Mouse (Mus musculus) lung, embryonic 14.5 days (tissue): ENCODE results near the gene Slc2a5. TPM values are rescaled to one million over a fixed set of nuclear protein-coding genes. Genes with fewer than 3 reads are reported as not detected.

Experiments used
- ATAC-seq: fragments of 200-750 bp; cut with Nextera tagmentation; 2 replicates; pipeline ENCODE4 v1.8.0; 2017; ENCODE audit warnings: mild to moderate bottlenecking, moderate TSS enrichment, moderate library complexity; ENCODE audit not compliant: insufficient read depth
- DNase-seq: peaks from one replicate; pipeline ENCODE4 v3.0.0-alpha.2; 2015
- H3K27ac ChIP-seq: fragments of 300-500 bp; sonication (generic); 2 replicates; pipeline ENCODE4 v1.5.1; 2014; ENCODE audit warnings: low read depth, mild to moderate bottlenecking, moderate library complexity
- H3K27me3 ChIP-seq: fragments of 300-500 bp; sonication (generic); 2 replicates; pipeline ENCODE4 v1.6.1; 2014; ENCODE audit warnings: low read length, control low read depth; ENCODE audit not compliant: insufficient read depth
- H3K36me3 ChIP-seq: fragments of 300-500 bp; sonication (generic); 2 replicates; pipeline ENCODE4 v1.6.1; 2014; ENCODE audit warnings: control low read depth; ENCODE audit not compliant: insufficient read depth
- H3K4me1 ChIP-seq: fragments of 300-500 bp; sonication (generic); 2 replicates; pipeline ENCODE4 v1.6.1; 2014; ENCODE audit warnings: antibody characterized with exemption, control low read depth; ENCODE audit not compliant: insufficient read depth
- H3K4me2 ChIP-seq: fragments of 300-500 bp; sonication (generic); 2 replicates; pipeline ENCODE4 v1.6.1; 2014; ENCODE audit warnings: mild to moderate bottlenecking
- H3K4me3 ChIP-seq: fragments of 300-500 bp; sonication (generic); 2 replicates; pipeline ENCODE4 v1.5.1; 2014; ENCODE audit warnings: low read depth, low read length
- H3K9ac ChIP-seq: fragments of 300-500 bp; sonication (generic); 2 replicates; pipeline ENCODE4 v1.6.1; 2014
- H3K9me3 ChIP-seq: fragments of 300-500 bp; sonication (generic); 2 replicates; pipeline ENCODE4 v1.6.1; 2016; ENCODE audit warnings: low read depth, low read length, control low read depth
- CTCF ChIP-seq: IDR thresholded peaks from 2 replicates; pipeline ENCODE4 v1.5.1; 2016; ENCODE audit warnings: antibody characterized with exemption, low read depth
- WGBS: fragments of 180-500 bp; shearing (Covaris S2); extraction: QIAGEN DNeasy Blood & Tissue Kit; methylation state at CpG from one replicate; pipeline ENCODE4 v1.1.7; 2014; 5-methylcytosine and 5-hydroxymethylcytosine counted together
- polyA plus RNA-seq: library from polyadenylated mRNA; unstranded; fragments of >200 nt; fragmentation: Nextera tagmentation; extraction: Ambion mirVana; gene quantifications from 2 replicates; pipeline ENCODE4 v1.2.1, GENCODE M21; 2014

The Slc2a5 gene
- polyA plus RNA-seq, 1 experiment from 2014 or later, result 0.70 TPM

DNA sequence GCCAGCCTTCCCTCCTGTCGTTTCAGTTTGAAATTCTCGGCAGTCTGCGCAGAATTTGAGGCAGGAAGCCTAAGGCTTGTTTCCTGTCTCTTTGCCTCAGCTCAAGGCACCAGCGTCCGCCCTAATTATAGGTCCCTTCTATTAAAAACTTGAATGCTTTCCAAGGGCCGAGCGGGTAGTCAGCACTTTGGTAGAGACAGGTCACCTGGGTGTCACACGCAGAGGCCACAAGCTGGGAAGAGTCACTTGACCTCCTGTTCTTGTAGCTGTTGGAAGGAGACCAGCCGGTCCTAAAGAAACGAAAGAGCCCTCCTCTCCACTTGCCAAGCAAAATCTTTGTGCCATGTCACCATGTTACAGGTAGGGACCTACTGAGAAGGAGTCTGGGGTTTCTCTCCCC, 30.0 kb upstream of the Slc2a5 start:
- peak overlapping the region; percentile 64; the same call in 1 of the 2 replicates for H3K4me3 ChIP-seq
- H3K36me3 ChIP-seq, result no peaks in the 10 kb centered on the region
- peaks cover 6% of the 10 kb centered on the region for H3K4me1 ChIP-seq
- 61% methylated on average over 10 of the region's 10 CpGs for WGBS
- H3K27ac ChIP-seq, result no peak overlapping the region
- H3K9ac ChIP-seq, result no peak overlapping the region
- H3K4me2 ChIP-seq, result peak overlapping the region; percentile 99
- H3K9me3 ChIP-seq, result no peaks in the 10 kb centered on the region; the same call in 1 of the 2 replicates
- ATAC-seq, result no peak
- H3K27me3 ChIP-seq, result peaks cover 5% of the 10 kb centered on the region; the same call in 1 of the 2 replicates
- peak; percentile 24 for DNase-seq
- no peak for TF ChIP-seq CTCF

DNA sequence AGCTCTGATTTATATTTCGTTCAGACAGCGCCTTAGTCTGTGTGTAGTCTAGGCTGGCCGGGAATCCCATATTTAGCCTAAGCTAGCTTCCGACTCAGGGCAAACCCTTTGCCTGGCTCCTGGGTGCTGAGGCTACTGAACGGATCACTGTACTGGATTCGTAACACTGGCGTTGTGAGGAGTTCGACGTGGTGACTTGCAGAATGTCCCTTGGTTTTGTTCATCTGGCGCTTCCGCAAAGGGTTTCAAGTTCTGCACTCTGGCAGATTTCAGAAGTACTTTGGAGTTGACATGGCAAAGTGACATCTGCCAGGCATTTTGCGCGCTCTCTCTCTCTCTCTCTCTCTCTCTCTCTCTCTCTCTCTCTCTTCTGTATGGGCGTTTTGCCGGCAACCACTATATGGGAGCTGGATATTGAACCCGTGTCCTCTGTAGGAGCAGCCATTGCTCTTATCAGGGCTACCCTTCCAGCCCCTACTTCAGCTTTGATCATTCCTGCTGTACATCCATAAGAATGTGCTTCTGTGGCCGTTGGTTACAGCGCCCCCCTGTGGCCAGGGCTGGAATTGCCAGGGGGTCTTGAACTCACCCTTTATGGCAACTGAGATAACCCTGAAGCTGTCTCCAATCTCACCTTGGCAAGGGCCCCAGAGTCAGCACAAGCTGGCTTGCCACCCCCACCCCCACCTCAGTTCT, 27.0 kb upstream of the Slc2a5 start:
- ATAC-seq (no peak), DNase-seq (peak; percentile 38)
- Histone ChIP-seq H3K36me3 (no peaks in the 10 kb centered on the region), H3K9ac (no peak overlapping the region), H3K4me2 (no peak overlapping the region), H3K27ac (no peak overlapping the region), H3K9me3 (no peaks in the 10 kb centered on the region), H3K4me1 (peaks cover 15% of the 10 kb centered on the region), H3K4me3 (no peak overlapping the region), H3K27me3 (peaks cover 5% of the 10 kb centered on the region; the same call in 1 of the 2 replicates)
- TF ChIP-seq CTCF, result peak; percentile 71
- WGBS, result 79% methylated on average over 18 of the region's 18 CpGs

DNA sequence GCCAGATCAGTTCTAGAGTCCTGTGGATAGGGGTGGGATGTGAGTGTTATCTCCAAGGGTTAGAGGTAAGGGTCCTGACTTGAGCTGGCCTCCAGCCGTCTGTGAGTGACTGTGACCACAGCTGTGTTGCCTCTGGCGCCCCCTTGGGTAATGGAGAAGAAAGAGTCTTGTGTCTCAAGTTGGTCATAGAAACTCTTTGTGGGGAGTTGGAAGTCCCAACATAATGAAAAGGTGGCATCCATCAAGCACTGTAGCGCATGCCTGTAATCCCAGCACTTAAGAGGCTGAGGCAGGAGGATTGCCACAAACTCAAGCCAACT, 26.5 kb upstream of the Slc2a5 start:
- Histone ChIP-seq H3K9ac (no peak overlapping the region), H3K9me3 (no peaks in the 10 kb centered on the region), H3K36me3 (no peaks in the 10 kb centered on the region), H3K27ac (no peak overlapping the region), H3K4me3 (no peak overlapping the region), H3K4me1 (peaks cover 15% of the 10 kb centered on the region), H3K27me3 (peaks cover 5% of the 10 kb centered on the region; the same call in 1 of the 2 replicates), H3K4me2 (no peak overlapping the region)
- TF ChIP-seq CTCF, result no peak; the same call in 1 of the 2 replicates
- ATAC-seq (no peak), DNase-seq (peak; percentile 40)
- WGBS, result 49% methylated on average over 3 of the region's 3 CpGs

DNA sequence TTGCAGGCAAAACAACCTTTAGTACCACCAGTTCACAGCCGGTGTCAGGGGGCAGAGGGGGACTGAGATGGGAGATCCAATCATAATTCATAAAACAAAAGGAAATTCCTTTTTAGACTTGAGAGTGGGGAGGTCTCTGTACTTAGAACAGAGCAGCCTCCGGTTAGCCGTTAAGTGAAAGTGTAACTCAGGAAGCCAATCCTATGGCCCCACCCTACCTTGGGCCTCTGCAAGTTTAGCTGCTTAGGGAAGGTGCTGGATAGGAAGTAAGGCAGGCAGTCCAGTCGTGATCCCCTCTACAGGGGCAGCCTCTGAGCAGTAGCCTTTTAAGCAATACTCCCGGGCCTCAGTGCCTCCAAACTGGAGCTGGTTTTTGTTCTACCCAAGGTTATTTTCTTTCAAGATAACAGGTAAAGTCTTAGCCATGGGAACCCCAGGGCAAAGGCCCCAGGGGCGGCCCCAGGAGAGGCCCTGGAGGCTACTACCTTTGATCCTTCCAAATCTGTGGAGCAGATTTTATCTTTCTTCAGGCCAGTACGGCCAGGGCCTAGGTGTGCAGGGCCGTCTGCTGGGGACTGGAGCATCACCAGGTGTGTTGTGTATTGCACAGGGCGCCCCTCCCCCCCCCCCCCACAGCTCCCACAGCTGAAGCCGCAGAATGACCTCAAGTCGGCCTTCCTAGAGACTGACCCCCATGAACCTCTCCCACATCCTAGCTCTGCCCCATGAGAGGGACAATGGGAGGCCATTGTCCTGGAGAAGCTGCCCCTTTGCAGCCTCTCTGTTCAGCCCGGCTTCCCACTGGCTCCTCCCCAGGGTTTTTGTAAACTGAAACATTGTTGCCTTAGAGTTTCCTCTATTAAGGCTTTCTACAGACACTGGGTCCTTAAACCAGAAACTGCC, 25.3 kb upstream of the Slc2a5 start:
- no peak for TF ChIP-seq CTCF

DNA sequence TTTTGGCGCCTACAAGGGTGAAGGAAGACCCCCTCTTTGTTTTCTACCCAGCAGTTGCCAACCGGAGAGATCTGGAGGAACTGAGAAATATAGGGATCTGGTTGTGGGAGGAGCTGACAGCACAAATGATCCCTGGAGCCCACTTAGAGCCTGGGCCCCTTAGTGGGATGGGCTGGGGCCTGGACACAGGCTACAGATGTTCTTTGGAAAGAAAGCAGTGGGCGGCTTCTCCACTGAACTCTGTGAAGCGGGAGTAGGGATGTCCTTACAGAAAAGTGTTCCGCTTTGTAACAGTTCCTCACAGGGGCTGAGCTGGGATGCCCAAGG, 24.7 kb upstream of the Slc2a5 start:
- peaks cover 15% of the 10 kb centered on the region for H3K4me1 ChIP-seq
- no peaks in the 10 kb centered on the region for H3K9me3 ChIP-seq
- no peak overlapping the region for H3K4me3 ChIP-seq
- 39% methylated on average over 5 of the region's 5 CpGs for WGBS
- H3K27me3 ChIP-seq, result no peaks in the 10 kb centered on the region; the same call in 1 of the 2 replicates
- TF ChIP-seq CTCF, result no peak
- no peaks in the 10 kb centered on the region for H3K36me3 ChIP-seq
- peak; percentile 46 for DNase-seq
- peak; percentile 26; the same call in 1 of the 2 replicates for ATAC-seq
- H3K27ac ChIP-seq, result peak overlapping the region; percentile 19; the same call in 1 of the 2 replicates
- 0 out of 2 replicates have a peak overlapping the region, but pooled peaks have one; percentile 21 for H3K4me2 ChIP-seq
- no peak overlapping the region for H3K9ac ChIP-seq

More for the DNA sequence above, 25.3 kb upstream of the Slc2a5 start:
- Histone ChIP-seq H3K27ac (peak overlapping the region; percentile 19; the same call in 1 of the 2 replicates), H3K27me3 (no peaks in the 10 kb centered on the region; the same call in 1 of the 2 replicates), H3K4me2 (0 out of 2 replicates have a peak overlapping the region, but pooled peaks have one; percentile 21), H3K9me3 (no peaks in the 10 kb centered on the region), H3K36me3 (no peaks in the 10 kb centered on the region), H3K4me1 (peaks cover 15% of the 10 kb centered on the region), H3K9ac (no peak overlapping the region), H3K4me3 (no peak overlapping the region)
- no peak; the same call in 1 of the 2 replicates for ATAC-seq
- DNase-seq, result peak; percentile 37
- whole genome bisulfite sequencing, result 35% methylated on average over 12 of the region's 12 CpGs

DNA sequence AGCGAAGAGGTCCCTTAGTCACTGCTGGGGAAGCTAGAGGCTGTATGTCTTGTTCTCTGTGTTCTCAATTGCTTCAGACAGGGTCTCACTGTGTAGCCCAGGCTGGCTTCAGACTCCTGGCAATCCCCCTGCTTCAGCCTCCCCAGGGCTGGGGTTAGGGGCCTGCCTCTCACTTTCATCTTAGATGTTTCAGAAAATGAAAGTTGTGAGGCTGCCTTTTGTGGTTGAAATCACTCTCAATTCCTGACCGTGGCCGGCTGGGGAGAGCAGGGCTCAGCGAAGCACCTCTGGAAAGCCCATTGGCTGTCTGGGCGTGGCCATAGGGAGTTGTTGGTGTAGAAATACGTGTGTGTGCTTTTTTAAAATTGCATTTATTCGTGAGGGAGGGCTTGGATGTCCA, 22.8 kb upstream of the Slc2a5 start:
- Histone ChIP-seq H3K4me3 (no peak overlapping the region), H3K4me1 (peaks cover 15% of the 10 kb centered on the region), H3K27ac (no peak overlapping the region), H3K4me2 (no peak overlapping the region), H3K27me3 (no peaks in the 10 kb centered on the region; the same call in 1 of the 2 replicates), H3K36me3 (no peaks in the 10 kb centered on the region; the same call in 1 of the 2 replicates), H3K9me3 (no peaks in the 10 kb centered on the region), H3K9ac (no peak overlapping the region)
- no peak for TF ChIP-seq CTCF
- 65% methylated on average over 7 of the region's 7 CpGs for WGBS
- ATAC-seq (no peak), DNase-seq (no peak)

DNA sequence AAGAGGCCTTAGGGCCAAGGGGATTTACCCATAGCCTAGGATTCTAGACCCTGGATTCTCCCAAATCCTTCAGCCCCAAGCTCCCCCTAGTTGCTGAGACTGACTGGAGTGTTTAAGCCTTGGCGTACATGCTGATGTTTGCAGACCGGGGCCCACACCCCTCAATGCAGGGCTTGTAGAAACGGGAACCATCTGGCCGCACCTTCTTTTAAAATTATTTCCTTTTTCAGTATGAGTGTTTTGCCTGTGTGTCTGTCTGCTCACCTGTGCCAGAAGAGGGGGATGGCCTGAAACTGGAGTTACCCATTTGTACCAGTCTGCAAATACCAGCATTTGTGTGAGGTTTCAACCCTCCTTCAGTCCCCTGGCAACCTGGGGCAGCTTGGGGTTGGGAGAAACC, 21.2 kb upstream of the Slc2a5 start:
- Histone ChIP-seq H3K9me3 (no peaks in the 10 kb centered on the region), H3K4me3 (no peak overlapping the region), H3K4me1 (peaks cover 15% of the 10 kb centered on the region), H3K36me3 (peaks cover 9% of the 10 kb centered on the region; the same call in 1 of the 2 replicates), H3K9ac (no peak overlapping the region), H3K27me3 (no peaks in the 10 kb centered on the region), H3K27ac (no peak overlapping the region), H3K4me2 (no peak overlapping the region)
- DNase-seq (no peak), ATAC-seq (no peak)
- 56% methylated on average over 4 of the region's 4 CpGs for WGBS
- TF ChIP-seq CTCF, result 0 out of 2 replicates have a peak, but pooled peaks have one; percentile 1
